In genomic region chrX:13655005-13655421, GRCm38 (mm10) we compare ENCODE assay signal across 11 mouse cellular contexts. TPM values are rescaled to one million over a fixed set of nuclear protein-coding genes. Genes with fewer than 3 reads are reported as not detected.
DNase-seq lines count a peak whose midpoint lies in the region; ATAC-seq lines count a peak whose summit lies in the region.
"Had no signal": no experiment of that assay in that cellular context is flagged by ENCODE, and none has a peak within 500 bp of the region (broad histone marks: within the 10 kb centered on the region; RNA-seq: fewer than 3 reads in every experiment).

No protein-coding gene starts in this region.

- peaks cover 2% of the 10 kb centered on the region for H3K4me1 ChIP-seq in brown adipose tissue, adult 24 weeks (ENCODE audit: control insufficient read depth, insufficient read depth, insufficient read length, low read length)
- H3K4me1 ChIP-seq in midbrain, embryonic 13.5 days (replicated peaks): no peaks in the 10 kb centered on the region
- H3K4me1 ChIP-seq: midbrain, embryonic 10.5 days had no signal

- H3K9ac ChIP-seq in midbrain, embryonic 13.5 days (replicated peaks): no peak overlapping the region

- no peak overlapping the region for H3K4me2 ChIP-seq in midbrain, embryonic 13.5 days (replicated peaks)

- peak; percentile 21 for DNase-seq in layer of hippocampus, adult 11-12 months (ENCODE audit: low spot score)
- no peak for DNase-seq in layer of hippocampus, postnatal 36 days
- DNase-seq in CD4-positive helper T cell, adult 2 months (ENCODE audit: low read depth, low spot score): peak; percentile 14
- DNase-seq in embryo, embryonic 11 days: no peak
- DNase-seq in embryo, embryonic 10 days (ENCODE audit: low spot score): no peak
- DNase-seq: cerebellum, postnatal 10 days had no signal

- no peaks in the 10 kb centered on the region for H3K9me3 ChIP-seq in midbrain, embryonic 13.5 days
- H3K9me3 ChIP-seq: midbrain, embryonic 10.5 days had no signal

- ATAC-seq in megakaryocyte, adult 5-6 weeks (ENCODE audit: poor library complexity, severe bottlenecking): peak; percentile 88
- no peak for ATAC-seq in midbrain, embryonic 13.5 days

- peak overlapping the region; percentile 99 for H3K27ac ChIP-seq in brown adipose tissue, adult 24 weeks (replicated peaks; ENCODE audit: low read depth, low read length)
- H3K27ac ChIP-seq in midbrain, embryonic 13.5 days: no peak overlapping the region
- H3K27ac ChIP-seq: kidney, postnatal 0 days; midbrain, embryonic 10.5 days had no signal

- WGBS in midbrain, embryonic 13.5 days: 83% methylated on average over 3 of the region's 3 CpGs

- H3K27me3 ChIP-seq in midbrain, embryonic 13.5 days: no peaks in the 10 kb centered on the region

- H3K36me3 ChIP-seq in midbrain, embryonic 13.5 days: no peaks in the 10 kb centered on the region
- H3K36me3 ChIP-seq: midbrain, embryonic 10.5 days had no signal

- H3K4me3 ChIP-seq in brown adipose tissue, adult 24 weeks (ENCODE audit: insufficient read depth, low read depth, low read length): no peak overlapping the region
- no peak overlapping the region for H3K4me3 ChIP-seq in midbrain, embryonic 13.5 days (replicated peaks)
- H3K4me3 ChIP-seq: midbrain, embryonic 10.5 days had no signal

RNA-seq across cellular contexts. Expression of gene Gpr82, which starts 6.2 kb away (rescaled TPM):
- not detected for total RNA-seq in layer of hippocampus, postnatal 36 days (2021)
- not detected in 2 replicates for polyA plus RNA-seq in brown adipose tissue, adult 24 weeks (2012; ENCODE audit: insufficient read depth, insufficient read length, missing spikeins)
- not detected in 2 replicates for total RNA-seq in megakaryocyte, adult 5-6 weeks (2015)
- total RNA-seq in megakaryocyte, adult 5-6 weeks (2017): not detected in 2 replicates
- polyA plus RNA-seq in midbrain, embryonic 13.5 days (2015; fragmentation: Nextera tagmentation; extraction: Ambion mirVana): 0.44 and 1.1 TPM in 2 replicates

RNA-seq across cellular contexts. Expression of gene Gpr34, which starts 23.1 kb away (rescaled TPM):
- total RNA-seq in layer of hippocampus, postnatal 36 days (2021): 10 to 100 TPM; 10.8 to 13.2 TPM
- polyA plus RNA-seq in brown adipose tissue, adult 24 weeks (2012; ENCODE audit: insufficient read depth, insufficient read length, missing spikeins): 1.6 and 2.2 TPM in 2 replicates
- 5.5 and 10.6 TPM in 2 replicates for total RNA-seq in megakaryocyte, adult 5-6 weeks (2015)
- total RNA-seq in megakaryocyte, adult 5-6 weeks (2017): 7.4 and 8.7 TPM in 2 replicates
- polyA plus RNA-seq in midbrain, embryonic 13.5 days (2015; fragmentation: Nextera tagmentation; extraction: Ambion mirVana): 2.7 and 3.0 TPM in 2 replicates

Comparison
In these comparisons a context has a peak if more than half of its experiments do, and no peak if none do; other contexts are left out.
1. DNase-seq: peak in layer of hippocampus, adult 11-12 months (single experiment) and CD4-positive helper T cell, adult 2 months (single experiment); none in layer of hippocampus, postnatal 36 days (0 of 2), embryo, embryonic 11 days (single experiment) and embryo, embryonic 10 days (single experiment).